Mouse (Mus musculus): ENCODE measurements at regions not wholly inside any gene's neighbourhood (a gene's known extent, or its start where the extent isn't known, plus 50 kb on each side); places are given as distances from the start of the nearest gene placed in this dataset.

DNA sequence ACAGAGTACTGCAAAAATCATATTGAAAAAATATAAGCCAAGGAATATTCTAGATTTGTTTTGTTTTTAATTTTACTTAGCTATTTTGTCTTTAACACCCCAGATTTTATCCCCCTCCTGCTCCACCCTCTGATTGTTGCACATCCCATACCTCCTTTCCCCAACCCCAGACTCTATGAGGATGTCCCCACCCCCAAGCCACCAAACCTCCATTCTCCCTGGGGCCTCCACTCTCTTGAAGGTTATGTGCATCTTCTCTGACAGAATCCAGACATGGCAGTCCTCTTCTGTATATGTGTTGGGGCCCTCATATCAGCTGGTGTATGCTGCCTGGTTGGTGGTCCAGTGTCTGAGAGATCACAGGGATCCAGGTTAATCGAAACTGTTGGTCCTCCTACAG lies 382.6 kb downstream of the Slitrk1 start:
- no peak for TF ChIP-seq ZC3H11A (IDR thresholded peaks at IDR 0.05; ENCODE audit: borderline replicate concordance, low read depth, low read length)
- no peak for TF ChIP-seq CHD2 (IDR thresholded peaks at IDR 0.05; ENCODE audit: low read depth, low read length)

Measured in ES-E14 (cell line).